Mouse (Mus musculus) embryonic fibroblast, embryonic 13.5 days (primary cell): ENCODE measurements around the gene Cyp4f39.

Experiments used
- CTCF ChIP-seq: IDR thresholded peaks from 2 replicates; pipeline ENCODE4 v1.5.1; 2011; ENCODE audit warnings: mild to moderate bottlenecking, control low read depth, low read length, moderate library complexity, borderline replicate concordance; ENCODE audit not compliant: insufficient read depth
- POLR2A ChIP-seq: IDR thresholded peaks from 2 replicates; pipeline ENCODE4 v1.6.1; 2011; ENCODE audit warnings: low read depth, mild to moderate bottlenecking, control low read depth, low read length, moderate library complexity

DNA sequence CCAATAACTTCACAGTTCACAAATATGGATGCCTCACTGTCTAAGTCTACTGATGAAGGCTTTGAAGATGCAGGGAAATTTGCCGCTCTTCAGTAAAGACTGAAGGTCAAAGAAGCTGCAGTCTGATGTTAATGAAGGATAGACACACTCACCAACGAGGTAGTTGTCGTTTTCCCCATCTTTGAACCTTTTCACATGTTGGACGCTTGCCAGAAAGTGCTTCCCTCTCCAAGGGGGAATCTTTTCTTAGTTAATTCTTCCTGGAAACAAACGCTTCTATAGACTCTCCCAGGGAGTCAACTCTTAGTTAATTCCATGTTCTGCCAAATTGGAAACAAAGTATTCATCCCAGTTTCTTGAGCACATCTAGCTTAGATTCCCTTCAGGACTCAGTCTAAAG, 63.6 kb downstream of the Cyp4f39 start:
- no peak for TF ChIP-seq CTCF
- no peak for TF ChIP-seq POLR2A
